Mouse (Mus musculus) forebrain, embryonic 16.5 days (tissue): Measurements from ENCODE around the gene Smim13. TPM values are rescaled to one million over a fixed set of nuclear protein-coding genes. Genes with fewer than 3 reads are reported as not detected.

ENCODE experiments used
- ATAC-seq: fragments of 200-750 bp; cut with Nextera tagmentation; 2 replicates; pipeline ENCODE4 v1.8.0; 2017; ENCODE audit warnings: mild to moderate bottlenecking, moderate library complexity
- H3K27ac ChIP-seq: fragments of 300-500 bp; sonication (generic); 2 replicates; pipeline ENCODE4 v1.5.1; 2014; ENCODE audit warnings: low read length, control low read depth
- H3K27me3 ChIP-seq: fragments of 300-500 bp; sonication (generic); replicated peaks from 2 replicates; pipeline ENCODE4 v1.6.1; 2014; ENCODE audit warnings: low read length; ENCODE audit not compliant: control insufficient read depth, insufficient read depth
- H3K36me3 ChIP-seq: fragments of 300-500 bp; sonication (generic); 2 replicates; pipeline ENCODE4 v1.6.1; 2014; ENCODE audit not compliant: control insufficient read depth, insufficient read depth
- H3K4me1 ChIP-seq: fragments of 300-500 bp; sonication (generic); replicated peaks from 2 replicates; pipeline ENCODE4 v1.6.1; 2014; ENCODE audit warnings: low read length; ENCODE audit not compliant: control insufficient read depth, insufficient read depth
- H3K4me2 ChIP-seq: fragments of 300-500 bp; sonication (generic); 2 replicates; pipeline ENCODE4 v1.6.1; 2014; ENCODE audit warnings: mild to moderate bottlenecking, low read length, control low read depth
- H3K4me3 ChIP-seq: fragments of 300-500 bp; sonication (generic); replicated peaks from 2 replicates; pipeline ENCODE4 v1.5.1; 2014; ENCODE audit warnings: mild to moderate bottlenecking, low read length, control low read depth
- H3K9ac ChIP-seq: fragments of 300-500 bp; sonication (generic); replicated peaks from 2 replicates; pipeline ENCODE4 v1.6.1; 2014; ENCODE audit warnings: low read depth, low read length, control low read depth
- H3K9me3 ChIP-seq: fragments of 300-500 bp; sonication (generic); 2 replicates; pipeline ENCODE4 v1.6.1; 2016; ENCODE audit warnings: low read length; ENCODE audit not compliant: control insufficient read depth
- WGBS: fragments of 180-500 bp; shearing (Covaris S2); extraction: QIAGEN DNeasy Blood & Tissue Kit; methylation state at CpG from one replicate; pipeline ENCODE4 v1.1.7; 2014; 5-methylcytosine and 5-hydroxymethylcytosine counted together
- polyA plus RNA-seq: library from polyadenylated mRNA; unstranded; fragments of >200 nt; fragmentation: Nextera tagmentation; extraction: Ambion mirVana; gene quantifications from 2 replicates; pipeline ENCODE4 v1.2.1, GENCODE M21; 2015

The Smim13 gene
- polyA plus RNA-seq, 1 experiment from 2014 or later, result 26.9 TPM

GRCm38 (mm10) chr13:41263304-41264006, 13.8 kb downstream of the Smim13 start:
- no peak for ATAC-seq
- no peak overlapping the region for H3K9ac ChIP-seq
- H3K36me3 ChIP-seq, result no peaks in the 10 kb centered on the region
- 84% methylated on average over 5 of the region's 5 CpGs for WGBS
- H3K4me2 ChIP-seq, result no peak overlapping the region
- no peaks in the 10 kb centered on the region for H3K27me3 ChIP-seq
- peaks cover 3% of the 10 kb centered on the region; the same call in 1 of the 2 replicates for H3K9me3 ChIP-seq
- no peak overlapping the region for H3K4me3 ChIP-seq
- no peaks in the 10 kb centered on the region for H3K4me1 ChIP-seq
- no peak overlapping the region for H3K27ac ChIP-seq

GRCm38 (mm10) chr13:41267827-41268408, 18.3 kb downstream of the Smim13 start:
- H3K36me3 ChIP-seq, result no peaks in the 10 kb centered on the region
- no peak for ATAC-seq
- H3K9me3 ChIP-seq, result peaks cover 3% of the 10 kb centered on the region; the same call in 1 of the 2 replicates
- H3K27me3 ChIP-seq, result no peaks in the 10 kb centered on the region
- H3K4me3 ChIP-seq, result no peak overlapping the region
- H3K27ac ChIP-seq, result no peak overlapping the region
- H3K4me2 ChIP-seq, result no peak overlapping the region
- H3K4me1 ChIP-seq, result no peaks in the 10 kb centered on the region
- WGBS, result 34% methylated on average over 7 of the region's 7 CpGs
- H3K9ac ChIP-seq, result no peak overlapping the region

GRCm38 (mm10) chr13:41273927-41274650, 24.4 kb downstream of the Smim13 start, which contains the start of gene Gm17364:
Gene Gm17364 (minus strand): TSS chr13:41273977.
- Histone ChIP-seq H3K36me3 (no peaks in the 10 kb centered on the region), H3K9ac (no peak within 1 kb of the TSS), H3K4me1 (no peaks in the 10 kb centered on the region), H3K27me3 (no peaks in the 10 kb centered on the region), H3K27ac (no peak within 1 kb of the TSS), H3K4me3 (no peak within 1 kb of the TSS), H3K9me3 (no peaks in the 10 kb centered on the region), H3K4me2 (no peak within 1 kb of the TSS)
- 95% methylated on average over 10 of the region's 10 CpGs for WGBS
- ATAC-seq, result no peak

- no peak overlapping the region for H3K4me2 ChIP-seq
- 79% methylated on average over 5 of the region's 5 CpGs for WGBS
Observed at GRCm38 (mm10) chr13:41280696-41281095, 31.1 kb downstream of the Smim13 start.

GRCm38 (mm10) chr13:41283256-41283655, 33.6 kb downstream of the Smim13 start:
- Histone ChIP-seq H3K9me3 (no peaks in the 10 kb centered on the region), H3K27me3 (no peaks in the 10 kb centered on the region), H3K9ac (no peak overlapping the region), H3K27ac (no peak overlapping the region), H3K4me3 (no peak overlapping the region), H3K36me3 (no peaks in the 10 kb centered on the region), H3K4me2 (no peak overlapping the region), H3K4me1 (no peaks in the 10 kb centered on the region)
- WGBS, result 22% methylated on average over 5 of the region's 5 CpGs
- ATAC-seq, result peak; percentile 65

More at GRCm38 (mm10) chr13:41280696-41281095, 31.1 kb downstream of the Smim13 start:
- Histone ChIP-seq H3K4me3 (no peak overlapping the region), H3K9me3 (no peaks in the 10 kb centered on the region), H3K9ac (no peak overlapping the region), H3K27ac (no peak overlapping the region), H3K36me3 (no peaks in the 10 kb centered on the region), H3K27me3 (no peaks in the 10 kb centered on the region), H3K4me1 (no peaks in the 10 kb centered on the region)
- ATAC-seq, result no peak

DNA sequence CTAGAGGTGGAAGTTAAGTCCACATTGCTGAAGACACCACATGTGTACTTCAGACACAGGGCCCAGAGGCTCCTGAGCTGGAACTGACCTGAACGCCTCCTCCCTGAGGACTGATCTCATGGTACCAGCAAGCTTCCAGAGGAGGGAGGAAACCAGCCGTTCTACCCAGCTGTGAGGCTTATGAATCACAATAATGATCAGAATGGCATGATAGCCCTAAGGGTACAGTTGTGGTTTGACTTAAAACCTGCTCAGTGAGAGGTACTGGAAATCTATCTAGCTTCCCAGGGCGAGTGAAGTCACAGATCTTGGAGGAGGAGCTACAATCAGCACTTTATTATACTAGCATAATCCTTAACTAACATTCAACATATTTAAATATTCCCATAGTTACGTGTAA, 35.8 kb downstream of the Smim13 start:
- Histone ChIP-seq H3K36me3 (no peaks in the 10 kb centered on the region), H3K27me3 (no peaks in the 10 kb centered on the region), H3K27ac (no peak overlapping the region), H3K4me3 (no peak overlapping the region), H3K9me3 (no peaks in the 10 kb centered on the region), H3K4me2 (no peak overlapping the region), H3K4me1 (no peaks in the 10 kb centered on the region), H3K9ac (no peak overlapping the region)
- no peak for ATAC-seq
- 85% methylated on average over 4 of the region's 4 CpGs for WGBS

DNA sequence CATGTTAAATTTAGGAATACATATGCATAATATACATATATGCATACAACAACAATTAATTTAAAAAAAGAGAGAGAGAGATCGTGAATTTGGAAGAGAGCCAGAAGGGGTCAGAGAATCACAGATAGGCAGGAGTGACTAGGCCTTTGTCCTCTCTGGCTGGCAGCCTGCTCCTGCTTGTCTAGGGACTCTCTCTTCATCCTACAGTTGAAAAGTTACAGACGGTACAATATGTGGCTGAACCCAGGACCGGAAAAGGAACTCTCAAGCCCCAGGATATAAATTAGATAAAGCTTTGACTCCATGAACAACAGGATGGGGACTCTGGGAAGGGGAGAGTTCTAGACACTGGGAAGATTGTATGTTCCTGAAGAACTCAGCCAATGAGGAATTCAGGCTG, 36.6 kb downstream of the Smim13 start:
- H3K27ac ChIP-seq, result no peak overlapping the region
- no peaks in the 10 kb centered on the region for H3K9me3 ChIP-seq
- H3K36me3 ChIP-seq, result no peaks in the 10 kb centered on the region
- no peak for ATAC-seq
- H3K9ac ChIP-seq, result no peak overlapping the region
- no peak overlapping the region for H3K4me2 ChIP-seq
- 67% methylated on average over 3 of the region's 3 CpGs for WGBS
- no peaks in the 10 kb centered on the region for H3K27me3 ChIP-seq
- H3K4me1 ChIP-seq, result no peaks in the 10 kb centered on the region
- H3K4me3 ChIP-seq, result no peak overlapping the region

GRCm38 (mm10) chr13:41291466-41291974, 41.9 kb downstream of the Smim13 start:
- no peaks in the 10 kb centered on the region for H3K27me3 ChIP-seq
- no peak for ATAC-seq

DNA sequence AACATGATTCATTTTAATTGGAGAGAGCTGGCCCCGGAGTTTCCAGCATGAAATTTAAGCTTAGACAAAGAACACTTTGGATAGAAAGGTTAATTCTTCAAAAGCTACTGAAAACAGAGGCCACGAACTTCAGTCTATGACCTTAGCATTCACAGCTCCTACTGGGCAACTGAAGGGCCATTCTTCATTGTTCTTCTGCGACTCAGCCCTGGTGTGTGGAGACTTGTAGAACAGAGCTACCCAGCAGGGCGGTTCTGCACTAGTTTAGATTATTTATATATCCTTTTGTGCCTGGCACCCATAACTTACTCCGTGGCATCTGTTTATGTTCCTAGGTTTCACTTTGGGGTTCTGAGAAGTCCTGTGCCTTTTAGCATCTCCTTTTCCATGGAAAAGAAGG, 44.0 kb downstream of the Smim13 start:
- H3K27me3 ChIP-seq, result no peaks in the 10 kb centered on the region
- H3K9ac ChIP-seq, result no peak overlapping the region
- WGBS, result 50% methylated on average over 5 of the region's 5 CpGs
- H3K36me3 ChIP-seq, result no peaks in the 10 kb centered on the region
- no peak overlapping the region for H3K4me3 ChIP-seq
- H3K27ac ChIP-seq, result no peak overlapping the region
- no peaks in the 10 kb centered on the region for H3K9me3 ChIP-seq
- H3K4me1 ChIP-seq, result no peaks in the 10 kb centered on the region
- H3K4me2 ChIP-seq, result no peak overlapping the region
- ATAC-seq, result no peak

More at GRCm38 (mm10) chr13:41291466-41291974, 41.9 kb downstream of the Smim13 start:
- Histone ChIP-seq H3K4me2 (no peak overlapping the region), H3K4me3 (no peak overlapping the region), H3K9ac (no peak overlapping the region), H3K36me3 (no peaks in the 10 kb centered on the region), H3K27ac (no peak overlapping the region), H3K4me1 (no peaks in the 10 kb centered on the region), H3K9me3 (no peaks in the 10 kb centered on the region)
- WGBS, result 86% methylated on average over 4 of the region's 4 CpGs
